Mouse (Mus musculus) heart, embryonic 10.5 days (tissue): Measurements from ENCODE around the gene Elovl6. TPM values are rescaled to one million over a fixed set of nuclear protein-coding genes. Genes with fewer than 3 reads are reported as not detected.

Experiments used
- DNase-seq: peaks from one replicate; pipeline ENCODE4 v3.0.0-alpha.2; 2017; ENCODE audit warnings: low spot score
- H3K27ac ChIP-seq: fragments of 300-500 bp; sonication (generic); 2 replicates; pipeline ENCODE4 v1.5.1; 2016; ENCODE audit warnings: mild to moderate bottlenecking
- H3K27me3 ChIP-seq: fragments of 300-500 bp; sonication (generic); 2 replicates; pipeline ENCODE4 v1.6.1; 2016; ENCODE audit warnings: mild to moderate bottlenecking; ENCODE audit not compliant: poor library complexity, insufficient read depth, severe bottlenecking
- H3K36me3 ChIP-seq: fragments of 300-500 bp; sonication (generic); 2 replicates; pipeline ENCODE4 v1.6.1; 2016; ENCODE audit warnings: mild to moderate bottlenecking, moderate library complexity
- H3K4me1 ChIP-seq: fragments of 300-500 bp; sonication (generic); 2 replicates; pipeline ENCODE4 v1.6.1; 2016; ENCODE audit warnings: mild to moderate bottlenecking
- H3K4me3 ChIP-seq: fragments of 300-500 bp; sonication (generic); 2 replicates; pipeline ENCODE4 v1.5.1; 2016; ENCODE audit warnings: mild to moderate bottlenecking, moderate library complexity
- H3K9me3 ChIP-seq: fragments of 300-500 bp; sonication (generic); 2 replicates; pipeline ENCODE4 v1.6.1; 2016; ENCODE audit warnings: mild to moderate bottlenecking, moderate library complexity
- WGBS: fragments of 180-500 bp; shearing (Covaris S2); methylation state at CpG from one replicate; pipeline ENCODE4 v1.1.7; 2016; 5-methylcytosine and 5-hydroxymethylcytosine counted together
- microRNA-seq: library from miRNA; unstranded; fragments of <30 nt; microRNA quantifications from one replicate; pipeline ENCODE4, GENCODE M21; 2017
- polyA plus RNA-seq: library from polyadenylated mRNA; unstranded; fragments of >200 nt; fragmentation: Nextera tagmentation; extraction: Ambion mirVana; gene quantifications from 2 replicates; pipeline ENCODE4 v1.2.1, GENCODE M21; 2016

Gene Elovl6
- polyA plus RNA-seq, 1 experiment from 2014 or later: 35.8 TPM

- no peaks in the 10 kb centered on the region for H3K36me3 ChIP-seq
- no peaks in the 10 kb centered on the region for H3K27me3 ChIP-seq
- H3K4me3 ChIP-seq: no peak overlapping the region
- H3K4me1 ChIP-seq: peaks cover 8% of the 10 kb centered on the region; the same call in 1 of the 2 replicates
- H3K9me3 ChIP-seq: no peaks in the 10 kb centered on the region
- 64% methylated on average over 5 of the region's 5 CpGs for WGBS
- H3K27ac ChIP-seq: no peak overlapping the region
- no peak for DNase-seq
Observed at GRCm38 (mm10) chr3:129680258-129680657, 148.1 kb downstream of the Elovl6 start.

GRCm38 (mm10) chr3:129681841-129682240 is 149.7 kb downstream of the Elovl6 start:
- Histone ChIP-seq H3K4me3 (no peak overlapping the region), H3K27ac (no peak overlapping the region), H3K4me1 (peaks cover 8% of the 10 kb centered on the region; the same call in 1 of the 2 replicates), H3K27me3 (no peaks in the 10 kb centered on the region), H3K36me3 (no peaks in the 10 kb centered on the region), H3K9me3 (no peaks in the 10 kb centered on the region)
- no peak for DNase-seq
- 61% methylated on average over 4 of the region's 4 CpGs for WGBS

GRCm38 (mm10) chr3:129682389-129682788 is 150.2 kb downstream of the Elovl6 start:
- H3K36me3 ChIP-seq: no peaks in the 10 kb centered on the region
- no peak for DNase-seq
- H3K27me3 ChIP-seq: no peaks in the 10 kb centered on the region
- peaks cover 8% of the 10 kb centered on the region; the same call in 1 of the 2 replicates for H3K4me1 ChIP-seq
- no peak overlapping the region for H3K4me3 ChIP-seq
- 78% methylated on average over 10 of the region's 10 CpGs for WGBS
- H3K27ac ChIP-seq: no peak overlapping the region
- no peaks in the 10 kb centered on the region for H3K9me3 ChIP-seq

- DNase-seq: no peak
- H3K9me3 ChIP-seq: no peaks in the 10 kb centered on the region
- peaks cover 8% of the 10 kb centered on the region; the same call in 1 of the 2 replicates for H3K4me1 ChIP-seq
- no peak overlapping the region for H3K27ac ChIP-seq
- H3K27me3 ChIP-seq: no peaks in the 10 kb centered on the region
- no peak overlapping the region for H3K4me3 ChIP-seq
- 85% methylated on average over 10 of the region's 10 CpGs for WGBS
- no peaks in the 10 kb centered on the region for H3K36me3 ChIP-seq
Observed at GRCm38 (mm10) chr3:129683060-129683679, 151.0 kb downstream of the Elovl6 start.

GRCm38 (mm10) chr3:129686196-129686595 is 154.0 kb downstream of the Elovl6 start:
- no peak for DNase-seq
- H3K27me3 ChIP-seq: no peaks in the 10 kb centered on the region
- H3K36me3 ChIP-seq: no peaks in the 10 kb centered on the region
- H3K4me1 ChIP-seq: peaks cover 8% of the 10 kb centered on the region; the same call in 1 of the 2 replicates
- H3K9me3 ChIP-seq: no peaks in the 10 kb centered on the region
- H3K4me3 ChIP-seq: no peak overlapping the region
- H3K27ac ChIP-seq: no peak overlapping the region
- 85% methylated on average over 12 of the region's 12 CpGs for WGBS

GRCm38 (mm10) chr3:129686698-129687333 is 154.7 kb downstream of the Elovl6 start:
- no peaks in the 10 kb centered on the region for H3K36me3 ChIP-seq
- no peaks in the 10 kb centered on the region for H3K9me3 ChIP-seq
- DNase-seq: no peak
- no peak overlapping the region for H3K27ac ChIP-seq
- WGBS: 50% methylated on average over 8 of the region's 8 CpGs
- H3K4me3 ChIP-seq: no peak overlapping the region
- peaks cover 5% of the 10 kb centered on the region; the same call in 1 of the 2 replicates for H3K4me1 ChIP-seq
- H3K27me3 ChIP-seq: no peaks in the 10 kb centered on the region

GRCm38 (mm10) chr3:129687429-129687828 is 155.3 kb downstream of the Elovl6 start:
- H3K4me1 ChIP-seq: 0 out of 2 replicates have a peak, but pooled peaks cover under 1% of the 10 kb centered on the region
- 69% methylated on average over 5 of the region's 5 CpGs for WGBS
- H3K27ac ChIP-seq: no peak overlapping the region
- H3K36me3 ChIP-seq: no peaks in the 10 kb centered on the region
- H3K4me3 ChIP-seq: no peak overlapping the region
- DNase-seq: no peak
- H3K9me3 ChIP-seq: no peaks in the 10 kb centered on the region
- no peaks in the 10 kb centered on the region for H3K27me3 ChIP-seq

Small RNAs within 50 kb of the gene (microRNA-seq; reads per million reads assigned to microRNA genes)
- not detected for gene Gm24515

Other genes starting within 250 kb of the Elovl6 start
- 5.1 and 8.8 TPM in 2 replicates for gene Enpep, start 199.6 kb upstream of the Elovl6 start, polyA plus RNA-seq
- 1.1 and 1.3 TPM in 2 replicates for gene Egf, start 223.0 kb downstream of the Elovl6 start, polyA plus RNA-seq